Mouse (Mus musculus) heart, adult 2 months (tissue): ENCODE measurements around the gene Nr2e1. TPM values are rescaled to one million over a fixed set of nuclear protein-coding genes. Genes with fewer than 3 reads are reported as not detected.

Experiments
- DNase-seq, 2 experiments: peaks; one replicate each; pipeline ENCODE4 v3.0.0; 2021
- H3K27ac ChIP-seq: fragments of 200-600 bp; 2 replicates; pipeline ENCODE4 v1.8.1; 2022
- H3K27me3 ChIP-seq: fragments of 200-500 bp; 2 replicates; pipeline ENCODE4 v1.6.1; 2012; ENCODE audit warnings: mild to moderate bottlenecking, low read length, inconsistent platforms, mixed read lengths; ENCODE audit not compliant: control insufficient read depth, insufficient read depth
- H3K36me3 ChIP-seq: fragments of 200-500 bp; 2 replicates; pipeline ENCODE4 v1.6.1; 2012; ENCODE audit warnings: low read length, inconsistent platforms; ENCODE audit not compliant: control insufficient read depth, insufficient read depth
- H3K4me1 ChIP-seq: fragments of 200-500 bp; 2 replicates; pipeline ENCODE4 v1.6.1; 2011; ENCODE audit warnings: low read length; ENCODE audit not compliant: control insufficient read depth, insufficient read depth
- H3K4me3 ChIP-seq: fragments of 200-600 bp; 2 replicates; pipeline ENCODE4 v1.8.1; 2022
- H3K79me2 ChIP-seq: fragments of 200-500 bp; replicated peaks from 2 replicates; pipeline ENCODE4 v1.6.1; 2012; ENCODE audit warnings: mild to moderate bottlenecking, inconsistent platforms, low read length, moderate library complexity, mixed read lengths; ENCODE audit not compliant: control insufficient read depth, insufficient read depth
- H3K9ac ChIP-seq: fragments of 200-500 bp; 2 replicates; pipeline ENCODE4 v1.6.1; 2012; ENCODE audit warnings: low read depth, mild to moderate bottlenecking, control low read depth, inconsistent platforms, low read length, mixed read lengths
- CTCF ChIP-seq: fragments of 200-600 bp; IDR thresholded peaks from 2 replicates; pipeline ENCODE4 v1.8.1; 2022; ENCODE audit warnings: antibody characterized with exemption, mild to moderate bottlenecking, moderate library complexity
- EP300 ChIP-seq: fragments of 200-500 bp; IDR thresholded peaks from 2 replicates; pipeline ENCODE4 v1.6.1; 2011; ENCODE audit warnings: low read depth, low read length, control low read depth; ENCODE audit not compliant: insufficient read depth
- POLR2A ChIP-seq: fragments of 200-500 bp; IDR thresholded peaks from 2 replicates; pipeline ENCODE4 v1.6.1; 2011; ENCODE audit warnings: mild to moderate bottlenecking, low read depth, low read length, control low read depth; ENCODE audit not compliant: insufficient read depth
- WGBS: fragments of 180-500 bp; shearing (Covaris S2); methylation state at CpG from one replicate; pipeline ENCODE4 v1.1.7; 2018; 5-methylcytosine and 5-hydroxymethylcytosine counted together
- intact Hi-C: fragments of 180-260 bp; cut with DNase I; formaldehyde crosslinking; loops from one replicate; pipeline ENCODE4 v1.15.1; 2025
- polyA plus RNA-seq: library from polyadenylated mRNA; depleted of rRNA; stranded (reverse); fragments of >200 nt; gene quantifications from 2 replicates; pipeline ENCODE4 v1.2.3, GENCODE M21; 2012
- total RNA-seq, 2 experiments: library from RNA; stranded (reverse); gene quantifications; 2 replicates each; pipeline ENCODE4 v1.2.3; 2021

The Nr2e1 gene
- total and polyA plus RNA-seq, 3 experiments = not detected

GRCm38 (mm10) chr10:42590261-42591184, 7.1 kb upstream of the Nr2e1 start:
- Histone ChIP-seq H3K9ac (no peak overlapping the region), H3K4me3 (no peak overlapping the region)

GRCm38 (mm10) chr10:42589505-42589904, 6.1 kb upstream of the Nr2e1 start:
- Histone ChIP-seq H3K27ac (no peak overlapping the region), H3K4me3 (no peak overlapping the region), H3K4me1 (no peaks in the 10 kb centered on the region), H3K9ac (no peak overlapping the region), H3K79me2 (no peaks in the 10 kb centered on the region), H3K36me3 (no peaks in the 10 kb centered on the region), H3K27me3 (peaks cover 49% of the 10 kb centered on the region)
- 9% methylated on average over 5 of the region's 5 CpGs for WGBS
- TF ChIP-seq EP300 (no peak), POLR2A (no peak), CTCF (no peak)
- intact Hi-C loops = no loop called here
- no peak for DNase-seq

More at GRCm38 (mm10) chr10:42590261-42591184, 7.1 kb upstream of the Nr2e1 start:
- Histone ChIP-seq H3K79me2 (no peaks in the 10 kb centered on the region), H3K27ac (no peak overlapping the region), H3K4me1 (no peaks in the 10 kb centered on the region), H3K27me3 (peaks cover 43% of the 10 kb centered on the region), H3K36me3 (no peaks in the 10 kb centered on the region)
- intact Hi-C loops = loop anchor here (2.0 kb wide), 1 partner anchor 42 kb away; no protein-coding TSS in a partner anchor
- TF ChIP-seq CTCF (no peak), EP300 (no peak), POLR2A (no peak)
- DNase-seq = no peak
- WGBS = 9% methylated on average over 19 of the region's 19 CpGs

- TF ChIP-seq POLR2A = no peak
- no peak for TF ChIP-seq EP300
- no peak for TF ChIP-seq CTCF
- Histone ChIP-seq H3K27ac (no peak overlapping the region), H3K4me3 (no peak overlapping the region), H3K36me3 (no peaks in the 10 kb centered on the region), H3K27me3 (peaks cover 56% of the 10 kb centered on the region), H3K9ac (no peak overlapping the region), H3K4me1 (peaks cover under 1% of the 10 kb centered on the region; the same call in 1 of the 2 replicates), H3K79me2 (no peaks in the 10 kb centered on the region)
- whole genome bisulfite sequencing = 9% methylated on average over 8 of the region's 8 CpGs
- intact Hi-C loops = no loop called here
- no peak for DNase-seq
These were observed 4.7 kb upstream of the Nr2e1 start for GRCm38 (mm10) chr10:42587961-42588750.

GRCm38 (mm10) chr10:42585596-42586305, 2.3 kb upstream of the Nr2e1 start:
- Histone ChIP-seq H3K79me2 (no peaks in the 10 kb centered on the region), H3K4me3 (no peak overlapping the region), H3K4me1 (peaks cover 2% of the 10 kb centered on the region; the same call in 1 of the 2 replicates), H3K27me3 (peaks cover 47% of the 10 kb centered on the region), H3K27ac (no peak overlapping the region), H3K9ac (no peak overlapping the region), H3K36me3 (no peaks in the 10 kb centered on the region)
- no peak for DNase-seq
- no peak for TF ChIP-seq EP300
- TF ChIP-seq CTCF = no peak
- TF ChIP-seq POLR2A = no peak
- 8% methylated on average over 22 of the region's 22 CpGs for WGBS
- intact Hi-C loops = no loop called here

- no peaks in the 10 kb centered on the region for H3K79me2 ChIP-seq
- no peak overlapping the region for H3K4me3 ChIP-seq
- H3K27ac ChIP-seq = no peak overlapping the region
- H3K9ac ChIP-seq = no peak overlapping the region
- no peak for DNase-seq
- intact Hi-C loops = no loop called here
- peaks cover 2% of the 10 kb centered on the region; the same call in 1 of the 2 replicates for H3K4me1 ChIP-seq
- TF ChIP-seq POLR2A (no peak), CTCF (no peak)
- H3K36me3 ChIP-seq = no peaks in the 10 kb centered on the region
- WGBS = 4% methylated on average over 8 of the region's 8 CpGs
- H3K27me3 ChIP-seq = peaks cover 48% of the 10 kb centered on the region
These were observed 1.7 kb upstream of the Nr2e1 start for GRCm38 (mm10) chr10:42585156-42585555.
